Mouse (Mus musculus): Measurements from ENCODE around the gene Gm4631.
"Not testable (repeated sequence)": the region's sequence is repeated elsewhere in the genome, so short reads cannot be mapped to it uniquely, and the experiment has no call there.

The Gm4631 gene

GRCm38 (mm10) chr2:175338097-175338496 lies at the start of gene Gm4631:
TSS of gene Gm4631 (minus strand) at chr2:175338197.
- not testable (repeated sequence) for DNase-seq

- DNase-seq = not testable (repeated sequence)
These were observed 34.1 kb upstream of the Gm4631 start, which contains the start of gene Zfp968 for GRCm38 (mm10) chr2:175372136-175372535. TSS of gene Zfp968 (plus strand) at chr2:175372436.

GRCm38 (mm10) chr2:175274825-175275224 lies 63.2 kb downstream of the Gm4631 start, which contains the start of gene Gm14440:
TSS of gene Gm14440 (plus strand) at chr2:175275125.
- not testable (repeated sequence) for DNase-seq
